Comparison of ENCODE assay signal across 9 mouse cellular contexts in the genomic region with DNA sequence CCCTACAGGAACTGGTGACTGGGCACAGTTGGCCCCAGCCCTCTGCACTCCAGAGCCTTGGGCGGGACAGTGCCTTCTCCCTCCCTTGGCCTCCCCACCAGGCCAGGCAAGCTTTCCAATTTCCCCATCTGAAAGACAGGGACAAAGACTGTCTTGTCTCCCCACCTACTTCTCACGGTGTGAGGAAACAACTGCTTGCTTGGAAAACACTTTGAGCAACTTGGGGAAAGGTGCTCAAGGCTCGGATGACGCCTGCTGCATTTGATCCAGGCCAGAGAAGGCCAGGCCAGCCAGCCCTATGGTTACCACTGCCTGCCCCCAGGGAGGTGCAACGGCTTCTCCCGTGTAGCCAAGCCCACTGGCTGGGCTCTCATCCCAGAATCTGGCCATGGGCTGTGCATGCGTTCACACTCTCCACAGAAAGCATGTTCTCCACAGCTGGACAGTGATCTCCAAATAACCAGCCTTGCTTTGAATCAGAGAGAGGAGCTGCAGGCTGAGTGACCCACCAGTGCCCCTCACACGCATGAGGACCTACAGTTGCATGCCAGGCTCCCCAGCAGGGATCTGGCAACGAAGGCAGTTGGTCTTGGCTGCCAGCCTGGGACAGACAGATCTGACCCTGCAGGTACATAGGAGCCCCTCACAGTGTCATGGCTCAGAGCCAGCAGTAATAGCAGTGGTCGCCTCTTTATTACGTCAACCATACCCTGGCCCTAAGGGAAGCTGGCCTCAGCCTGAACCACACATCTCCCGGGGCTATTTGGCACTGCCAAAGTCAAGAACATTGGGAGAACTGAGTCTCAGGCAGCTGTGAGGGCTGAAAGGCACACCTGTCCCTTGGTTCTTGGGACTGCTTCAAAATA. TPM values are rescaled to one million over a fixed set of nuclear protein-coding genes. Genes with fewer than 3 reads are reported as not detected.
DNase-seq lines count a peak whose midpoint lies in the region; ATAC-seq lines count a peak whose summit lies in the region.
"Had no signal": no experiment of that assay in that cellular context is flagged by ENCODE, and none has a peak within 500 bp of the region (broad histone marks: within the 10 kb centered on the region; RNA-seq: fewer than 3 reads in every experiment).

No protein-coding gene starts in this region.

- peak; percentile 69 for ATAC-seq in embryonic facial prominence, embryonic 14.5 days (ENCODE audit: low read depth)
- ATAC-seq in megakaryocyte-erythroid progenitor cell, adult 5-6 weeks (replicated peaks; ENCODE audit: low FRiP score, low TSS enrichment, poor library complexity, severe bottlenecking): no peak
- no peak for ATAC-seq in megakaryocyte progenitor cell, adult 5-6 weeks (replicated peaks; ENCODE audit: poor library complexity)

- no peak overlapping the region for H3K9ac ChIP-seq in embryonic facial prominence, embryonic 14.5 days (ENCODE audit: low read depth, low read length)
- H3K9ac ChIP-seq: liver, embryonic 13.5 days had no signal

- H3K4me1 ChIP-seq in embryonic facial prominence, embryonic 14.5 days (ENCODE audit: control insufficient read depth, insufficient read depth, low read length): peaks cover 22% of the 10 kb centered on the region

- no peaks in the 10 kb centered on the region for H3K9me3 ChIP-seq in embryonic facial prominence, embryonic 14.5 days (ENCODE audit: control insufficient read depth, low read length)
- H3K9me3 ChIP-seq: liver, embryonic 13.5 days had no signal

- H3K4me2 ChIP-seq in embryonic facial prominence, embryonic 14.5 days (ENCODE audit: low read depth, low read length): no peak overlapping the region
- H3K4me2 ChIP-seq: liver, embryonic 13.5 days had no signal

- H3K4me3 ChIP-seq in embryonic facial prominence, embryonic 14.5 days (ENCODE audit: low read depth, low read length): no peak overlapping the region
- H3K4me3 ChIP-seq: liver, embryonic 13.5 days had no signal

- H3K27me3 ChIP-seq in embryonic facial prominence, embryonic 14.5 days (replicated peaks; ENCODE audit: control insufficient read depth, insufficient read depth, low read length): no peaks in the 10 kb centered on the region
- H3K27me3 ChIP-seq: liver, embryonic 13.5 days had no signal

- WGBS in embryonic facial prominence, embryonic 14.5 days: 30% methylated on average over 12 of the region's 12 CpGs

- peak overlapping the region; percentile 67 for H3K27ac ChIP-seq in embryonic facial prominence, embryonic 14.5 days (replicated peaks; ENCODE audit: low read depth, low read length)
- H3K27ac ChIP-seq: liver, embryonic 13.5 days had no signal

- no peaks in the 10 kb centered on the region for H3K36me3 ChIP-seq in embryonic facial prominence, embryonic 14.5 days (ENCODE audit: control insufficient read depth, insufficient read depth, low read length)
- H3K36me3 ChIP-seq: liver, embryonic 13.5 days had no signal

- DNase-seq in thymus, postnatal 0 days (ENCODE audit: low spot score): peak; percentile 27
- no peak for DNase-seq in thymus, postnatal 25 days
- DNase-seq in embryonic facial prominence, embryonic 14.5 days (ENCODE audit: low spot score): peak; percentile 79
- DNase-seq in heart, postnatal 4 days: peak; percentile 82
- peak; percentile 71 for DNase-seq in lung, postnatal 10 days
- DNase-seq in frontal cortex, postnatal 36 days (ENCODE audit: low spot score in 2 of 2): no peak
- DNase-seq: liver, embryonic 13.5 days had no signal

RNA-seq across cellular contexts. Expression of a gene that starts 32.2 kb away (rescaled TPM):
- 327 and 329 TPM in 2 replicates for polyA plus RNA-seq in thymus, postnatal 0 days (2015; fragmentation: Nextera tagmentation; extraction: Ambion mirVana)
- polyA plus RNA-seq in embryonic facial prominence, embryonic 14.5 days (2014; fragmentation: Nextera tagmentation; extraction: Ambion mirVana): 200 and 217 TPM in 2 replicates
- total RNA-seq in heart, postnatal 4 days (2021): 100 to 1,000 TPM; 104 to 120 TPM
- total RNA-seq in megakaryocyte-erythroid progenitor cell, adult 5-6 weeks (2014; fragmentation: Nextera tagmentation): 123 and 130 TPM in 2 replicates
- total RNA-seq in megakaryocyte-erythroid progenitor cell, adult 5-6 weeks (2017): 313 and 421 TPM in 2 replicates
- total RNA-seq in megakaryocyte progenitor cell, adult 5-6 weeks (2015): 118 and 141 TPM in 2 replicates
- total RNA-seq in megakaryocyte progenitor cell, adult 5-6 weeks (2017): 182 and 238 TPM in 2 replicates

RNA-seq across cellular contexts. Expression of a gene that starts 57.4 kb away (rescaled TPM):
- polyA plus RNA-seq in thymus, postnatal 0 days (2015; fragmentation: Nextera tagmentation; extraction: Ambion mirVana): 33.3 and 41.5 TPM in 2 replicates
- 20.3 and 22.7 TPM in 2 replicates for polyA plus RNA-seq in embryonic facial prominence, embryonic 14.5 days (2014; fragmentation: Nextera tagmentation; extraction: Ambion mirVana)
- 1 to 10 TPM; 7.6 to 8.5 TPM for total RNA-seq in heart, postnatal 4 days (2021)
- 24.4 and 31.7 TPM in 2 replicates for total RNA-seq in megakaryocyte-erythroid progenitor cell, adult 5-6 weeks (2014; fragmentation: Nextera tagmentation)
- total RNA-seq in megakaryocyte-erythroid progenitor cell, adult 5-6 weeks (2017): 67.7 and 71.4 TPM in 2 replicates
- 35.8 and 40.0 TPM in 2 replicates for total RNA-seq in megakaryocyte progenitor cell, adult 5-6 weeks (2015)
- total RNA-seq in megakaryocyte progenitor cell, adult 5-6 weeks (2017): 51.6 and 52.3 TPM in 2 replicates

Comparison
In these comparisons a context has a peak if more than half of its experiments do, and no peak if none do; other contexts are left out.
1. DNase-seq: peak in thymus, postnatal 0 days (single experiment), embryonic facial prominence, embryonic 14.5 days (single experiment), heart, postnatal 4 days (single experiment) and lung, postnatal 10 days (single experiment); none in thymus, postnatal 25 days (single experiment) and frontal cortex, postnatal 36 days (0 of 2).